Mouse (Mus musculus) spleen, adult 2 months (tissue): ENCODE data around the gene Rlbp1.

Experiments used
- CTCF ChIP-seq: fragments of 200-500 bp; IDR thresholded peaks from 2 replicates; pipeline ENCODE4 v1.5.1; 2011; ENCODE audit warnings: mild to moderate bottlenecking, inconsistent platforms; ENCODE audit not compliant: insufficient read depth, insufficient read length, insufficient replicate concordance; ENCODE audit errors: extremely low read depth
- POLR2A ChIP-seq: fragments of 200-500 bp; IDR thresholded peaks from 2 replicates; pipeline ENCODE4 v1.6.1; 2011; ENCODE audit warnings: low read depth, low read length, inconsistent platforms

- no peak for TF ChIP-seq POLR2A
- no peak for TF ChIP-seq CTCF
These were observed 23.3 kb downstream of the Rlbp1 start for GRCm38 (mm10) chr7:79363370-79364043.
